Mouse (Mus musculus) adrenal gland, adult 18-20 months (tissue): ENCODE results near the gene Prkcb. TPM values are rescaled to one million over a fixed set of nuclear protein-coding genes. Genes with fewer than 3 reads are reported as not detected.

Experiments
- DNase-seq, 2 experiments: peaks; one replicate each; pipeline ENCODE4 v3.0.0; 2021 to 2022; ENCODE audit warnings: low spot score in 2 of 2
- total RNA-seq, 2 experiments: library from RNA; stranded (reverse); gene quantifications; 1 replicate in 1 of 2; 2 replicates in 1 of 2; pipeline ENCODE4 v1.2.3; 2021

Gene Prkcb
- total RNA-seq, 2 experiments from 2014 or later = 12.4 to 18.9 TPM

DNA sequence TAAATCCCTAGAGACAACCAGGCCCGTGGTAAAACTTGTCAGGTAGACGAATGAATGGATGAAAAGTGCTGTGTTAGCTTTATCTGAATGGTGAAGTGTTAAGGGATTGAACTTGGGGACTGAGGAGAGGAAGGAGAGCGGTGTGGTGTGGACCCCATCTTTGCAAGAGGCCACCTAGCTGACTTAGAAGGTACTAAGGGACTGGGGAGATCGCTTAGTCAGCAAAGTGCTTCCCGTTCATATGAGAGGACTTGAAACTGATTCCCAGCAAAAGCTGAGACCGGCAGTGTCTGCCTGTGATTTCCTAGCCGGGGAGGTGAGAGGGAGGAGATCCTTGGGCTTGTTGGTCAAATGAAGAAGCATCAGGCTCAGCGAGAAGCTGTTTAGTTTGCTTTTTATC is 164.1 kb downstream of the Prkcb start:
- DNase-seq = no peak

DNA sequence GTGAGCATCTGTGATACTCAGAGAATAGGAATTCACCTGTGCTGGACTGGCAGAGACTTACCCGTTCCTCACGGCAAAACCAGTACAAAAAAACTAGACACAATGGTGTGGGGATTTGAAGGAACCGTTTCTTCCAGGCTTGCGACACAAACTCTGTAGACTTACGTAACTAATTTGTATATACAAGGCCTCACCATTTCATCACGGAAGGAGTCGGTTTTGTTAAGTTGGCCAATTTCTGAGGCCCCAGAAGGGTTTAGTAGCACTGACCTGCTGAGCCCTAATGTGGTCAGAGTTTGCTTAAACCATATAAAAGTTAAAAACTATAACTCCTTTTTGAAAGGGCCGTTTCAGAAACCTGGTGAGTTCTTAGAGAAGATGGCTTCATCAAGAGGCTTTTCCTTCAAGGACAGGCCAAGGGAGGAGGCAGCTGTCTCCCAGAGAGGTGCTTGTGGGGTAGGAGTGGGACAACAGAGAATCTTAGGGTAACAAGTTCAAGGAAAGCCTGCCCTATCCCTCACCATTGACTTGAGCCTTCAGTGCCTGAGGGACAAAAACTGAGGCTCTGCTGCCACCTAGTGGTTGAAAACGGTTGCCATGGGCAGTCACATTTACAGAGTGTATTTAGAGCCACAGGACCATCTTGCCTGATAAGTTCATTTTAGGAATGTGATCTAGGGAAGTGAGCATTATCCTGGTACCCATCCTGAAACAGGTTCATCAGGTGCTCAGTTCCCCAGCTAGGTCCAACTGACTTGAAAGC is 170.8 kb downstream of the Prkcb start:
- DNase-seq = peak; percentile 85 to 87

DNA sequence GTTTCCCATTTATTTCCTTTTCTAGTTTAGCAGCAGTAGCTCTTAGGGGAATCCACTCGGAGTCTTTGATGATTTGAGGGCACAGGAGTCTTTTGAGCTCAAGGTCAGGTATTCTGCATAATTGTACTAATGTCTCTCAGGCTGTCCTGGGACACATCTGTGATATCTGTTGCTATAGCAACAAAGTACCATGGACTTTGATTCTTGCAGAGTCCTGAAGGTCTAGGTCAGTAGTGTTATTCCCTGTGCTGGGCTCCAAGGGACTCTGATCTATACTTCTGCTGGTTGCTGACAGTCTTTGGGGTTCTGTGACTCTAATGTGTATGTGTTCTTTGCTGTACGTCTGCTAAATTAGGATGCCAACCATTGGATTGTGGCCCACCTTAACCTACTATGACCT is 171.5 kb downstream of the Prkcb start:
- DNase-seq = no peak

- DNase-seq = peak; percentile 6 to 22
These were observed 177.4 kb downstream of the Prkcb start for GRCm38 (mm10) chr7:122465823-122466549.

GRCm38 (mm10) chr7:122466722-122467121 is 178.2 kb downstream of the Prkcb start:
- no peak for DNase-seq

DNA sequence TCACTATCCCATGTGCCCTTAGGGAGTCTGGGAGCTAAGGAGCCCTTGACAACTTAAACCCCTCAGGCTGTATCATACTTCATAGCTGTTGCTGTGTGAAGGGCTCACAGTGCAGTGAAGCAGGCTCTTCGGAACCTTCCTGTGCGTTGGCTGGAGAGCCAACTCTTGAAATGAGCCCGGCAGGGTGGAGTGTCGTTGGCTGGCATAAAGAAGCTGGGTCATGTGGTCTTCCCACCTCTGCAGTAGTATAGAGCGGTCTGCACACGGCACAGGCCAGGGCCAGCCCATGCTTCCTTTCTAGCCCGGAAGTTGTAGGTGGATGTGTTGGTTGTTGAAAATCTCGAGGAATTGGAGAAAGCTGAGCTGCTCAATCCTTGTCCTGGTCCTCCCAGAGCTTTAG is 179.3 kb downstream of the Prkcb start:
- DNase-seq = no peak

- peak; percentile 65 to 70 for DNase-seq
These were observed 182.1 kb downstream of the Prkcb start for GRCm38 (mm10) chr7:122470370-122471280.

GRCm38 (mm10) chr7:122472223-122472622 is 183.7 kb downstream of the Prkcb start:
- DNase-seq = no peak

GRCm38 (mm10) chr7:122475038-122475437 is 186.5 kb downstream of the Prkcb start:
- no peak for DNase-seq

DNA sequence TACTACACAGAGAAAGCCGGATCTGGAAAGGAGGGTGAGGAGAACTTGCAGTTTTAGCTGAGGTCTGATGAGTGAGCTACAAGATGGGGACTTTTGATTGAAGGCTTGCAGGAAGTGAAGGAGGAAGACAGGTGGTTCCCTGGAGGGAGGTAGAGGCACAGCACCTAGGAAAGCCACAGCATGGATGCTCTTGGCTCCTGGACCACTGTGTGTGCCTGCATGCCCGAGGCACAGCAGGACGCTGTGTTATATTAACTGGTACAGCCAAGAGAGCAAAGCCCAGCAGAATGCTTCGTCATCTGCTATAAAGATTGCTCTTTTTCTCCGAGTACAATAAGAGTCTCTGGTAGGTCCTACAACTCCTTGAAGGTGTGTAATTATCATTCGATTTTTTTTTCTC is 188.1 kb downstream of the Prkcb start:
- no peak for DNase-seq

DNA sequence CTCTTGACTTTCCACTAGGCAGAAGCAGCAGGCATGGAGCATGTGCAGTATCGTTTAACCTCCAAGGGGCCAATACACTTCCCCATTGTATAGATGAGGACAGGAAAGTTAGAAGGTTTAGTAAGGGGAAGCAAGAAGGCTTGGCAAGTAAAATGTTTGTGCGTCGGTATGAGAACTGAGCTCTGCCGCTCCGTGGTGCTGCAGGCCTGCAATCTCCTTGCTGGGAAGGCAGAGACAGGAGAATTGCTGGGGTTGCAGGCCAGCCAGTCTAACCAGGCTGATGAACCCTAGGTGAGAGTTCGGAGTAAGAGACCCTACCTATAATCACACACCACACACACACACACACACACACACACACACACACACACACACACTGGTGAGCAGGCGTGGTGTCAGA is 188.6 kb downstream of the Prkcb start:
- no peak for DNase-seq

GRCm38 (mm10) chr7:122477566-122478564 is 189.3 kb downstream of the Prkcb start:
- no peak for DNase-seq

DNA sequence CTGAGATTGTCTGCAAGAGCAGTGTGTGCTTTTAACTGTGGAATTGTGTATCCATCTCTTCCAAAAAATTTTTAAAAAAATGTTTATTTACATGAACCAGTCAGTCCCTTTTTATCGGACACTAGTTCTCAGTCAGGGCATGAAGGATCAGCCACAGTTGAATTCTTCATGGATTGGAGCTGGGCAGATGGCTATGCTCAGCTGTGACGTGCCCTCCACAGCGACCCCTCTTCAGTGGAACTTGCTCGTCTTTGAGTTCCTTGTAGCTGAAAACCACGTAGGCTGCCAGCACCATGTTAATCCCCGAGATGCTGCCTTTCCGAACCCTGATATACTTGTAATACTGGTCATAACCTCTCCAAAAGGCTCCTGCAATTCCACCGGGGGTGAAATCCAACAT is 195.4 kb downstream of the Prkcb start:
- DNase-seq = no peak

GRCm38 (mm10) chr7:122487929-122488571 is 199.5 kb downstream of the Prkcb start:
- no peak for DNase-seq

DNA sequence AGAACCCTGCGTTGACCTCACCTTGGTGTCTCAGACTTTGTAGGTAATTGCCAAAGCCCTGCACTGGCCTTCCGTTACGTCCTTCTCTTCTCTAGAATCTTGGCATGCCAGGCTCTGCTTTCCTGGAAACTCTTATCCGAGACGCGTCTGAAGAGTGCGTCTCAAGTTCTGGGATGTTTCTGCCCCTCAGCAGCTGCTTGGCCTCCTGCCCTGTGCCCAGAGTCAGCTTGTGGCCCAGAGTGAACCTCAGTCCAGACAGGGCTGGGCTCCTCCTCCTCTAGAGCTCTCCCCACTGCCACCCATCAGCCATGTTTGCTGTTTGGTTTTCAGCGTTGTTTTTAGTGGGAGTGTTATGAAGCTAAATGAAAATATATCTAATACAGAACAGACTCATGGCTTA is 203.5 kb downstream of the Prkcb start:
- no peak for DNase-seq

DNA sequence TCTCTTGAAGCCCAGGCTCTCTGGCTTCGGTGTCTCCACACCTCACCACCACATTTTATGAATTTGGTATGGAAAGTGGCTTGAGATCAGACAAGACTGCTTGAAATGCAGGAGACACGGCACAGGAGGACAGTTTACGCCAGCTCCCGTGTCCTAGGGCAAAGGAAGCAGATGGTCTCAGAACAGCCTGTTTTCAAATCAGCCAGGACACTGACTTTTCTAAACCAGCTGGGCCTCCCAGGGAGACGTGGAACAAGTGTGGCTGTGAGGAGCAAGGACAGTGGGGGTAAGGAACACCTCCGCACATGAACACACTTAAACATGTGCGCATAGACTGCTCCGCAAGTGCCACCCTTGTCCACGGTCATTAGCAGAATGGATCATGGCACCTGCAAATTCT is 204.4 kb downstream of the Prkcb start:
- DNase-seq = no peak

DNA sequence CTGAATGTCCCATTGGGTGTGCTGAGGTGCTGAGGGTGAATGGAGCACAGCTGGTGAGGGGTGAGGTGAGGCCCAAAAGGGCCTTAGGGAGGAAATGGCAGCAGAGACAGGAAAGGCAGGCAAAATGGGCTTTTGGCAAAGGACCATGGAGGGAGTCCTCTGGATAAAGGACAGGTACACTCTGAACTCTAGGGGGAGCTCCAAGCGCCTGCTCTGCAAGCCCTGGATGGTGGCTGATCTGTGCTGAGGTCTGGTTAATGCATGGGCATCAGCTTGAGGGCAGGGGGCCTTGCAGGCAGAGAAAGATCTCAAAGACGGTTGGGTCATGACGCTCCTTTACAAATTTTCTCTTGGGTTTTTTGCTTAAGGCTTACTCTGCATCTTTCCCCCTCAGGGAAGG is 205.5 kb downstream of the Prkcb start:
- DNase-seq = peak in 1 of 2 experiments; percentile 20

- DNase-seq = peak in 1 of 2 experiments; percentile 4
These were observed 209.0 kb downstream of the Prkcb start for GRCm38 (mm10) chr7:122497516-122497915.

DNA sequence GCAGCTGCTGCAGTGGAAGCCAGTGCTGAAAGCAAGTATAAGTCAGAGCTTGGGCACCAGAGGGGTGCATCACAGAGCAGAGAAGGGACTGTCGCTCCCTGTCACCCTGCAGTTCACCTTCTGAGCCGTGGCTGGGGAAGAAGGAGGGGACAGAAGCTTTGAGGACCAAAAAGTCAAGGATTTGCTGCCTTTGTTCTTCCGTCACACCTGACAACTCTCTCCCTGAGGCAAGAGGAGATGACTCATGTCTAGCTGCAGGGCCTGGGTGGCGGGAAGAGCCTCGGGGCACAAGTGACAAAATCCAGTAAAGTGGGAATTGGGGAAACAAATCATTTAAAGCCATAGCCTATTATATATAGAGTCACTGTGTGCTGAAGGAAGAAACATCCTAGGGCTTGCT is 209.9 kb downstream of the Prkcb start:
- peak in 1 of 2 experiments; percentile 4 for DNase-seq
